Mouse (Mus musculus) 3134 (cell line): ENCODE measurements around the gene Pcsk6.

Experiments used
- DNase-seq: peaks from one replicate; pipeline ENCODE4 v3.0.0-alpha.2; 2011; ENCODE audit warnings: low spot score; ENCODE audit not compliant: insufficient read length; ENCODE audit errors: extremely low read depth

Pcsk6 gene

GRCm38 (mm10) chr7:65988709-65989108 lies 127.2 kb downstream of the Pcsk6 start:
- DNase-seq = no peak

GRCm38 (mm10) chr7:65992329-65992728 lies 130.8 kb downstream of the Pcsk6 start:
- DNase-seq = no peak

GRCm38 (mm10) chr7:65993410-65993809 lies 131.9 kb downstream of the Pcsk6 start:
- DNase-seq = no peak

DNA sequence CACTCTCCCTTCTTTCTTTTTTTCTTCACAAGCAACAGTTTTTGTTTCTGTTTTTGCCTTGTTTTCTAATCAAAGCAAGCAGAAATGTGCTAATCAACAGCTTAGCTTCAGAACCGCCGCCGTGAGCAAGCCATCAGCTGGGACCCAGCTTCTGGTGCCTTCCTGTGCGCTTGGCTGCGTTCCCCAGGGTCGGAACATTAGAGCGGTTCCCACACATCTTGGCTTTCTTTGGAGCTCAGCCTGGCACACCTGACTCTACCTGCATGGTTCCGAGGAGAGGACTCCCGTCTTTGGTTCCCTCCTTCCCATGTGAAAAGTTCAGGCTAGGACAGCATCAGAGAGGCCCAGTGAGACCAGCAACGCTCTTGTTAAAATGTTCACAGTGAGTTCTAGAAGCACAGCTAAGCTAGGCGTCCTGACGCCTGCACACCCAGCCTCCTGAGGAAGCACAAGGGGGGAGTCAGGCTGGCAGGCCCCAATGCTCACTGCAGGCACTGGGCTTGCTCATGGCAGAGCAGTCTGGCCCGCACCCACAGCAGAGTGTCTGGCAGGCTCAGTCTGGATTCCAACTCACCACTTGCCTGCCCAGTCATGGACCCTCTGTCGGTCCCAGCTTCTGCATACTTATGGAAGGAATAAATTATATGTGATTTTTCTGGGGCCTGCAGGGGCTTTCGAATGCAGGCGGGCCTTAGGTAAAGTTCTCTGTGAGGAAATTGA lies 139.7 kb downstream of the Pcsk6 start:
- DNase-seq = no peak

DNA sequence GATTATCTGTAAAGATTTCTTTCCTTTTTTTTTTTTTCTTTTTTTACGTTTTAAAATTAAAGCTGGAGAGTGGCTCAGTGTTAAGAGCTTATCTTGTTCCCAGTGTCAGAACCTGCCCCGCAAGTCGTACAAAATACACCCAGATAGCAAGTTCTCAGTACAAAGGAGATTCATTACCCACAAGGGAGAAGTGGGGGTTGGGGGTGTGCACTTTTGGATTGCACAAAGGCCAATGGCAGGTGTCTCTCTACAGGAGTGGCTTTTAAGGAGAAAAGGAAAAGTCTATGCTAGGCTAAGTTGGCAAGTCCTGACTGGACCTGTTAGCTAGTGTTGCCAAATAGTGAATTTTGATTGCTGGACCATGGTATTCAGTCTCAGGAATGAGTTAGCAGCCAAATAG lies 140.3 kb downstream of the Pcsk6 start:
- DNase-seq = no peak

DNA sequence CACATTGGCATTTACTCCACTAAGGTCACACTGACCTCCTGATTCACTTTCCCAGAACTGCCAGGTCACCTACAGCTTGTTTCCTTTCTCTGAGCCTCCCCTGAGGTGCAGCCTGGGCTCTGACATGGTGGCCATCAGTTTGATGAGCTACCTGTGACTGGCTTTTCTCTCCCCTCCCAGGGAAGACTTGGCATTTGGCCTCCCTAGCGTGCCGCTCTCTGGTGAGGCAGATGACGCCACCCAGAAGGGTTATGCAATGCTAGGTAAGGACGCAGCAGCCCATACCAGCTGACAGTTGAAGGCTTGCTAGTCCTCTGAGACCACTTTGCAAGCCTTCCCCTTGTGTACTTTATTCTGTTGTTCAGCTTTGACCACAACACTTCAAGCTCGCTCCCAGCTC lies 141.9 kb downstream of the Pcsk6 start:
- DNase-seq = no peak

DNA sequence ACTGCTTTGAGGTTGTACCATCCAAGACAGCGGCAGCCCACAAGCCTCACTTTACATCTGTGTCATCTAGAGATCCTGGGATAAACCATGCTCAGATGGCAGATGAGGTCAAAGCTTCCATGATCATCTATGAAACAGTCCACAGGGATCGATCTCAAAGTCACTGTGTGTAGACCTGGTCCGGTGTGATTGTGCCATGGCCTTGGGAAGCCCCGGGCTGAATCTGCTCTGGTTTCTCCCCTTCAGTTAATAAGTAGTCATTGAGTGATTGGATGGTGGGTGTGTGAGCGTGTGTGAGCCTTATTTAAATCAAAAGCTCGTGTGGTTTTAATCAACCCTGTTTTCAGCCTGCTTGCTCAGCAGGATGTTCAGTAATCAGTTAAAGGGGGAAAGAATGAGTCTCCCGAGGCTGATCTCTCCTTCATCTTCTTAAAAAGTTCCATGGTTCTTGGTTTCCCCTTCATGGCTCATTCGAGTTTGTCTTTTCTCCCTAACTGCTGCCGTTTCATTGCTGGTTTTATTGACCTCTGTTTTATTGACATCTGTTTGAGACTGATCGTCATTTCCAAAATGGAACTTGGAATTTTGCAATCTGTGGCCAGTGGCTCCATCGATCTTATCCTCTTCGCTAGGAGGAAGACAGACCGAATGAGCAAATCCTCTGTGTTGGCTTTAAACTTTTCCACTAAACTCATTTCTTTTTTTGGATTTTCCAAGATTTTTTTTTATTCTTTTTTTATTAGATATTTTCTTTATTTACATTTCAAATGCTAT lies 142.5 kb downstream of the Pcsk6 start:
- no peak for DNase-seq

GRCm38 (mm10) chr7:66005066-66005465 lies 143.5 kb downstream of the Pcsk6 start:
- no peak for DNase-seq

- no peak for DNase-seq
Measured at GRCm38 (mm10) chr7:66008161-66008891, 146.8 kb downstream of the Pcsk6 start.

DNA sequence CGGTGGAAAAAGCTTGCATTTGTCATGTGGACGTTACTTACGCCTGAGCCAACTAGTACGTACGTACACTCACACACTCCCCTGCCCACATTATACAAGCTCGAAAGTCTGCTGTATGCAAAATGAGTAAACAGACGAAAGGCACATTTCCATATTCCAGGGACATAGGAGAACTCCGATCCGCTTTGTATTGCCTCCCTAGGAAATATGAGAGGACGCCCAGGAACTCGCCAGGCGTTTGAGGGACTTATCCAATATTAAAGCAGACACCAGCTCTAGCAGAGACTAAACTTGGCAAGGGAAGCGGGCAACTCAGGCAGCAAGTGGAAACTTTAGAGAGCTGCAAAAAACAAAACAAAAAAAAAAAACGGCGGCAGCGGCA lies 147.3 kb downstream of the Pcsk6 start:
- no peak for DNase-seq

DNA sequence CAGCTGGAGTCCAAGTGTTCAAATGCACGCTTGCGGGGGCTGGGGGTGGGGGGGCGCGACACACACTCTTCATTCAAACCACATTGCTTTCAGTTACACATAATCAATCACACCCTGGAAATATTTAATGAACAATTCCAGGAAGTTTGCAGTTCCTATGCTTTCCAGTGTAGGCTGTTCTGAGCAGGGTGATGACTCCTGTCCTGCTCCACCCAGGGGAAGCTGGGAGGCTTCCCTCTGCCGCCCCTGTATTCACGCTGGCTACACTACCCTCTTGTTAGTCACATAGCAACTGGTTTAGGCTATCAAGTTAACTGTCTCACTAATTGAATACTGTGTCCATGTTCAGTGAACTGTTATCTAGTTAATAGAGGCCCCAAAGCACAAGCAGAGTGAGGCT lies 149.0 kb downstream of the Pcsk6 start:
- no peak for DNase-seq

DNA sequence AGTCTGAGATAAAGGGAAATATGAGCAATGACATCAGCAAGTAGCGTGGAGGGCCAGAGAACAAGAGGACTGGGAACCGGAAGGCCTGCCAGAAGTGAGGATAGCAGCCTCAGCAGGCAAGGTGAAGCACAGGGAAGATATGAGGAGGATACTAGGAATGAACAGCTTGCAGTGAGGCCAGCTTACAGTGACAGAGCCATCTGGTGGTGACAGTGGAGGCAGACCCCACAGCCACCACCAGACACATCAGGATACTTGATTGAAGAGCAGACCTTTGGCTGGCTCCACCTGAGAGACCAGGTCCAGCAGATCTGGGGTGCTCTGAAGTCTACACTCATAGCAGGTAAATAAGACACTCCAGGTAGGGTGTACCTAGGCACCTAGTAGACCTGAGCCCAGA lies 166.2 kb downstream of the Pcsk6 start:
- no peak for DNase-seq

DNA sequence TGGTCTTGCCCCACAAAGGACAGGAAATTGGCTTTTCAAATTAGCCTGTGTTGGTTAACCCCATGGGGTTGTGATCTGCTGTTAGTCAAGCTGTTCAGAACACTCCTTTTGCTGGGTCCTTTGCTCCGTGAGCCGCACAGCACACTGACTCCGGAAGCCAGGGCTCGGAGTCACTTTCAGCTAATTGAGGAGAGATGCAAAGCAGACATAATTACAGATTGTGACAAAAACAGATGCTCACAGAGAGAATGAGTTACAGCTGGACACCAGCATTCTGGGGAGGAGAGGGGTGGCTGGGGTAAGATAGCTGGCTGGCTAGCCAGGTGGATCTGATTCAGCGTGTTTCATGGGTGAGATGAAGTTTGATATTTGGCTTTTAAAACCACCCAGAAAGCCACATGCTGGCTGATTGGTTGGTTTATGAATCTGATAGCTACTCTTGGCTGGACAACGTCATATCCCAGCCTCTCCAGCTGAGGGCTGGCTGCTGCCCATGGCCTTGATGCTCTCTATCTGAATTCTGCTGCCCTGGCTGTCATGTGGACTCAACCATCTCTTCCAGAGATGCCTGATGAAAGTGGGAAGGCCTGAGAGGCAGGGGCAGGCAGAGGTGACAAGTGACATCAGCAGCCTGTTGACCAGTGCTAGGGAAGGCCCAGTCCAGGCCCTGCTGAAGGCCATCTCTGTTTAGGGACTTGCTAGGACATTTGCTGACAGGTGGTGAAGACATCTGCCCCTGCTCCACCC lies 167.4 kb downstream of the Pcsk6 start:
- DNase-seq = no peak

DNA sequence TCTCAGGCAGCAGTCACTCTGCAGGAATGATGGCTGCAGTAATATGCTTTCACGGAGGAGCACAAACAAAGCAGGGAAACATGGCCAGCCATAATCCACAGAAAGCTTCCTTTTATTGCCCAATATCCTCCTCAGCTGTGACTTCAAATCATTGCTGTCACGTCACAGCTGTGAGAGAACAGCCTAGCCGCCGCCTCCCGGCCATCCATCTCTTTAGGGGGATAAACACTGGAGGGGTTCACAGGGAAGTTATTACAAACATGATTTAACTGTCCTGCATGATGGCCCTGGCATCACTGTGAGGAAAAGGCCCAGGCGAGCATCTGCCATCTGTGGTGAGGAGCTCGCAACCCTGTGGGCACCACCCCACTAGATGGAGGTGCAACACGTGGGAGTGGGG lies 175.3 kb downstream of the Pcsk6 start:
- no peak for DNase-seq

GRCm38 (mm10) chr7:66038261-66038660 lies 176.7 kb downstream of the Pcsk6 start:
- no peak for DNase-seq

DNA sequence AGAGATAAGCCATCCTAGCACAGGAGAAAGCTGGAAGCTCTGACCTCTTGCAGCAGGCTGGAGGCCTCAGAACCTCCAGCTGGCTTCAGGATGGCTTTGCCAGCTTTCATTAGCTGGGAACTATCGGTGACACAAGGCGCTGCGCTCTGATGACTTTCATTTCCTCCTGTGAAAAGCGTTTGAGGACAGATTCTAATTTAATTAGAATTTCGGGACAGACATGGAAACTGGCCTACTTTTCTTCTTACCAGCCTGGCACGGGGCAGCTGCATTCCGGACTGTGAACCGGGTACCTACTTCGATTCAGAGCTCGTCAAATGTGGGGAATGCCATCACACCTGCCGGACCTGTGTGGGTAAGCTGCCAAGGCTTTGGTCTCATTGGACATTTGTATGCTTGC lies 177.2 kb downstream of the Pcsk6 start:
- no peak for DNase-seq

- DNase-seq = no peak
Measured at GRCm38 (mm10) chr7:66040026-66040814, 178.7 kb downstream of the Pcsk6 start.

DNA sequence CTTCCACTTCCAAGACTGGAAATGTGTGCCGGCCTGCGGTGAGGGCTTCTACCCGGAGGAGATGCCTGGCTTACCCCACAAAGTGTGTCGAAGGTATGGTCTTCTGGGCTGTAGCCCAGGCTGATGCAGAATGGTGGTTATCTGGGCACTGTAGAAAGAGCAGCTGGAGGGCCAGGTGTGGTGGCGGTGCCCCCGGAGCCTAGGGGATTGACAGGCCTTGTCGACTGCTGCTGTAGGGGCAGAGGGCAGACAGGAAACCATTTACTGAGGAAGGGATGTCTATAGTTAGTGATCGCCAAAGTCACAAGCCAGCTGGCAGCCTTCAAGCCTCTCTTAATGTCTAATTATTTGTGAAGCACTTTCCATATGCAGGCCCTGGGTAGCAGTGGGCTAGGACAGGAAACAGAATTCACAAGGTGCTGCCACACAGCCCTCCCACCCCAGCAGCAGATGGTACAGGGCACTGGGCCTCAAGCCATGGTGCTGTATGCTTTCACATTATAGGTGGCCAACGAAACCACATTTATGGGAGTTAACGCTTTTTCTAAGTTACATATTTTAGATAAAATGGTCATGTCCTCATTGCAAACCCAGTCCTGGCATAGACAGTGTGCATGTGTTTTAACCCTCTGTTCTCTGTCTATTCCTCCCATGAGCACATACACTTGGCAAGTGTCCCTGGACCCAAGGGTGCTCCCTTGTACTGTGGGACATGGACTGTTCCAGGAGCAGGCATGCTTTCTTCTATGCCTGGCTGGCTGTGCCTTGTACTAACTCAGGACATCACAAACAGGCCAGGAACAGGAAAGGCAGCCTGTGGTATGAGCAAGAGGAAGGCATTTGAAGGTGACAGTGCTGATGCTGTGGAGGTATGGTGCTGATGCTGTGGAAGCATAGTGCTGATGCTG lies 182.3 kb downstream of the Pcsk6 start, which contains the start of gene Gm45213:
TSS of gene Gm45213 (plus strand) at position 51 of the 908 bp plus-strand sequence.
- no peak for DNase-seq

DNA sequence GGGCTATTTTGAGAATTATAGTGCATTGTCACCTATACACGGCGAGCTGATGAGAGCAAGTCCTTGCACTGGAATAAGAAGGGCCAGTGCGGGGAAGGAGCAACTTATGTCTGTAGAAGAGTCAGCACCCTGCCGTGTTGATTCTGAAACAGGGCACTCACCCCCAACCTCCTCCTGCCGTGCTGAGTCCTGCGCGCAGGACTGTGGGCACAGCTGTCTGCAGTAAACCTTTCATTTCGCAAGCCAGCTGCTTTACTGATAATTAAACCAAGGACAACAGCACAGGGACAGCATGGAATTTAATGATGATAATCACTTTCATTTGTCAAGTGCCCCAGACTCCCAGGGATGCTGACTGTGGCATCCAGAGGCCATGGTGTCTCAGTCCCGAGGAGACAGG lies 183.1 kb downstream of the Pcsk6 start:
- no peak for DNase-seq
